Mouse (Mus musculus): Measurements from ENCODE around the gene Stx12. TPM values are rescaled to one million over a fixed set of nuclear protein-coding genes. Genes with fewer than 3 reads are reported as not detected.

Gene Stx12
- total RNA-seq, 2 experiments from 2014 or later, result 35.8 to 38.3 TPM

- intact Hi-C loops (cut with DNase I), result no loop called here
- DNase-seq, result no peak
Measured at GRCm38 (mm10) chr4:132804331-132804730, 80.0 kb downstream of the Stx12 start.

- intact Hi-C loops (cut with DNase I), result no loop called here
- DNase-seq, result no peak
Measured at GRCm38 (mm10) chr4:132803876-132804275, 80.4 kb downstream of the Stx12 start.

Other genes with a start within 250 kb of the Stx12 start
- gene Eya3, start 245.5 kb downstream of the Stx12 start, total RNA-seq (2021), result 10 to 100 TPM; 36.4 to 38.5 TPM
- gene Xkr8, start 152.0 kb downstream of the Stx12 start, total RNA-seq (2021), result 1 to 10 TPM; 1.9 to 2.0 TPM
- under 1 TPM; 0.71 to 0.98 TPM for gene Smpdl3b, start 127.3 kb downstream of the Stx12 start, total RNA-seq (2021)
- gene Rpa2, start 116.2 kb downstream of the Stx12 start, total RNA-seq (2021), result 10 to 100 TPM; 11.2 to 12.4 TPM
- gene Themis2, start 88.1 kb downstream of the Stx12 start, total RNA-seq (2021), result 1 to 10 TPM; 1.5 to 1.8 TPM
- 10 to 100 TPM; 20.4 to 21.8 TPM for gene Ppp1r8, start 41.3 kb downstream of the Stx12 start, total RNA-seq (2021)
- gene Fam76a, start 38.0 kb upstream of the Stx12 start, total RNA-seq (2021), result 10 to 100 TPM; 33.2 to 40.1 TPM
- under 1 TPM; 0.43 to 0.49 TPM for gene Fgr, start 89.6 kb upstream of the Stx12 start, total RNA-seq (2021)
- 10 to 100 TPM; 55.2 to 59.1 TPM for gene Ahdc1, start 126.8 kb upstream of the Stx12 start, total RNA-seq (2021)
- 100 to 1,000 TPM; 133 to 135 TPM for gene Wasf2, start 246.0 kb upstream of the Stx12 start, total RNA-seq (2021)